Mouse (Mus musculus): ENCODE measurements around the gene Slk. TPM values are rescaled to one million over a fixed set of nuclear protein-coding genes. Genes with fewer than 3 reads are reported as not detected.

Slk gene
- 53.4 TPM for total RNA-seq (2023)

DNA sequence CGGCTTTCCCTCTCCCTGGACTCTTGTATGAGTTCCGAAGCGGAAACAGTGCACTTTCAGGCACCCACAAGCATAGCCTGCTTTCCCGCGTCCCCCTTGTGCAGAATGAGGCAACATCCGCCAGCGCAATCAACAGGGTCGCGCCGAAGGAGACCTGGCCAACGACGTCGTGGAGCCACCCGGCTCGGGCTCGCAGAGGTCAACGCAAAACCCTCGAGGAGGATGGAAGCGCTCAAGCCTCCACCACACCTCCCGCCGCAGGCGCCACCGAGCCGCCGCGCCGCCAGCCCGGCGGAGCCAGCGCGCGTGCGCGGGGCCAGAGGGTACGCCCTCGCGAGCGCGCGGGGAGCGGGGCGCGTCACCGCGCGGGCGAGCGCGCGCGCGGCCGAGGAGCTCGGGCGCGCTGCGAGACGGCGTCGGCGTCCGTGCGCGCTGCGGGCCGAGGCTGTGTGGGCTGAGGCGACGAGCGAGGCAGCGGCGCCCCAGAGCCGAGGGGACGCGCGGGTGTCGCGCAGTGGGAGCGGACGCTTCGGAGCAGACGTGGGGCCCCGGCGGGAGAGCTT is at the start of gene Slk:
Gene Slk, plus strand, starts transcription at position 454 of the 563 bp plus-strand sequence.

DNA sequence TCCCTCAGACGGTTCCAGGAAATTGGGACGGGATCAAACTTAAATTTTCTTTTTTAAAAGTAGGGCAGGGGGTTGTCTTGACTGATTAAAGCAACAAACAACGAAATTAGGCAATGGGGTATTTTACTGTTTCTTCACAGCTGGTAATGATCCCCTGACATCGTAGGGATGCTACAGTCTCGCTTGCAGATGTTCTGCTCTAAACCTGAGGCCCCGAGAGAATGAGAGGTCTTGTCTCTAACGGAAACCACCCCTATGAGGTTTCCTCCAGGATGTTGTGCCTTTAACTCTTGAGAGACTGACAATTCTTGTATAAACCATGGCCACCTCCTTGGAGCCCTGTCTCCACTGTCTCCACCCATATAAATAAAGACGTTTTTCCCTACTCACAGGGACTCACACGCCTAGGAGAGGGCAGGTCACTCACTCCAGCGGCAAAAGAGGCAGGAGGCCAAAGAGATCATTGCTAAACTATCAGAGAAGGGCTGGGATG is 42.1 kb upstream of the Slk start, which contains the start of gene Stn1:
Gene Stn1, minus strand, starts transcription at position 208 of the 493 bp plus-strand sequence.

DNA sequence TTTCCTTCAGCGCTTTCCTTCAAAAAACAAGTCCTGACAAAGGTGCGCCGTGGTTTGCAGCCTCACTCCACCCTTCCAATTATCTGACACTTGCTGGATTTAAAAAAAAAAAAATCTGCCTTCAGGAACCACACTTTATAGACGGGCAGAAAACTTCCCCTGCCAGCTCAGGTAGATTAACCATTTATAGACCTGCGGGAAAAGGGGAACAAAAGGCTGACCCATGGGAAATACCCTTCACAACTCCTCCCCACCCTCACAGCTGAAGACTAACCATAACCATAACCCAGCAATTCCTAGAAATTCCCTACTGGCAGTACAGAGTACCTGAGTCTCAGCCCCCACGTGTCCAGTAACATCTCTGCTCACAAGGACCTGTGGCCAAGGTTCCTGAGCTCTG is 112.5 kb downstream of the Slk start, which contains the start of gene Col17a1:
Gene Col17a1, minus strand, starts transcription at position 101 of the 400 bp plus-strand sequence.

Other genes starting within 250 kb of the Slk start
- 22.0 TPM for gene Sh3pxd2a, start 115.3 kb upstream of the Slk start, total RNA-seq (2023)
- 36.8 TPM for gene Stn1, start 42.2 kb upstream of the Slk start, total RNA-seq (2023)
- 0.09 TPM for gene Col17a1, start 112.4 kb downstream of the Slk start, total RNA-seq (2023)
- gene Sfr1, start 152.0 kb downstream of the Slk start, total RNA-seq (2023), result 68.4 TPM